Mouse (Mus musculus) lung, adult 2 months (tissue): Measurements from ENCODE around the gene Srd5a3. TPM values are rescaled to one million over a fixed set of nuclear protein-coding genes. Genes with fewer than 3 reads are reported as not detected.

ENCODE experiments used
- DNase-seq: peaks from one replicate; pipeline ENCODE4 v3.0.0; 2022
- H3K4me1 ChIP-seq: fragments of 200-500 bp; 2 replicates; pipeline ENCODE4 v1.6.1; 2011; ENCODE audit warnings: low read length; ENCODE audit not compliant: control insufficient read depth, insufficient read depth
- H3K4me3 ChIP-seq: fragments of 200-500 bp; replicated peaks from 2 replicates; pipeline ENCODE3; 2011; ENCODE audit warnings: low read depth, mild to moderate bottlenecking, control low read depth, low read length; ENCODE audit errors: extremely low read depth
- CTCF ChIP-seq: fragments of 200-500 bp; IDR thresholded peaks from 2 replicates; pipeline ENCODE4 v1.5.1; 2011; ENCODE audit warnings: mild to moderate bottlenecking, low read length, control low read depth; ENCODE audit not compliant: insufficient read depth
- POLR2A ChIP-seq: fragments of 200-500 bp; IDR thresholded peaks from 2 replicates; pipeline ENCODE4 v1.6.1; 2011; ENCODE audit warnings: low read depth, mild to moderate bottlenecking, control low read depth, low read length, borderline replicate concordance; ENCODE audit errors: extremely low read depth
- WGBS: fragments of 180-500 bp; shearing (Covaris S2); methylation state at CpG from one replicate; pipeline ENCODE4 v1.1.7; 2018; 5-methylcytosine and 5-hydroxymethylcytosine counted together
- polyA plus RNA-seq: library from polyadenylated mRNA; depleted of rRNA; stranded (reverse); fragments of >200 nt; gene quantifications from 2 replicates; pipeline ENCODE4 v1.2.3, GENCODE M21; 2012

Srd5a3 gene
- polyA plus RNA-seq, 1 experiment: 160 TPM

DNA sequence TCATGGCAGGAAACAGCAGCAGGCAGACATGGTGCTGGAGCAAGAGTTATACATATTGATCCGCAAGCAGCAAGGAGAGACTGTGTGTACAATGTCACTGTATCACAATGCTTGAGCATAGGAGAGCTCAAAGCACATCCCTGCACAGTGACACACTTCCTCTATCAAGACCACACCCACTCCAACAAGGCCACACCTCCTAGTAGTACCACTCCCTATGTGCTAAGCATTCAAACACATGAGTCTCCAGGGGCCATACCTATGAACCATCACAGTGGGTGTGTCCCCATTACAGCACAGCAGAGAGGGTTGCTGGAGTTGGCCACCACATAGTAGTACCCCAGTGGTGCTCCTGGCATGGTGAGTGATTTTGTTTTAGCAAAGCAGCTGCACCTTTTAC, 6.3 kb downstream of the Srd5a3 start:
- whole genome bisulfite sequencing: 100% methylated on average over 1 of the region's 1 CpGs
- DNase-seq: no peak
- TF ChIP-seq POLR2A: no peak
- TF ChIP-seq CTCF: no peak
- Histone ChIP-seq H3K4me3 (no peak overlapping the region), H3K4me1 (no peaks in the 10 kb centered on the region)

DNA sequence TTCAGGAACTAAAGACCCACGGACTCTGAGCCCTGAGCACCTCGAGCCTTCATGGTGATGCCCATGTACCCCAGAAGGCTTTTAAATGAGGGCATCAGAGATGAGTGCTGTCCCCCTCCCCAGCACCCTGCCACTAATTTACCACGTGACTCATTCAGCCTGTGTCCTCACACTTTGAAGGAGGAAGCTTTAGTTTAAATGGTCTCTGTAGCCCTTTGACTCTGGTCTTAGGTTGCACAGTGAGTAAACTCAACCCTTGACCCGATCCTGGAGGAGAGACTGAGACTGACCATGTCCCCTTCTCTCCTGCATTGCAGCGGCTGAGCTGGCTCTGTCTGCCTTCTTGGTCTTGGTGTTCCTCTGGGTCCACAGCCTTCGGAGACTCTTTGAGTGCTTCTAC, 9.4 kb downstream of the Srd5a3 start:
- Histone ChIP-seq H3K4me3 (no peak overlapping the region), H3K4me1 (no peaks in the 10 kb centered on the region)
- WGBS: 90% methylated on average over 6 of the region's 6 CpGs
- TF ChIP-seq CTCF: no peak
- no peak for TF ChIP-seq POLR2A
- no peak for DNase-seq

DNA sequence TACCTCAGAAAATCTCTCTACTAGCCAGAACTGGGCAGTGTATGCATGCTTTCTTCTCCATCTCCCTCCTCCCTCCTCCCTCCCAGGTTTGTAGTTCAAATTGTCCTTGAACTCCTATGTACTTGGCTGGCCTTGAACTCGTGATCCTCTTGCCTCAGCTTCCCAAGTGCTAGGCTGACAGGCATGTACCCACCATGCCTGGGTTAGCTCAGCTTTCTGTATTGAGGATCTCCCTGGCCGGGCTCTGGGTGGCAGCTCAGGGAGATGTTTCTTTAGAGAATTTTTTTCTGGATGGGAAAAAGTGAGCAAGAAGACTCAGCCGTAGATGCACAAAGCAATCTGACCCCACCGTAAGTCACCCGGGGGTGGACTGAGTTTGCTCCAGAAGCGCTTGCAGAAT, 12.9 kb downstream of the Srd5a3 start:
- Histone ChIP-seq H3K4me3 (no peak overlapping the region), H3K4me1 (no peaks in the 10 kb centered on the region)
- TF ChIP-seq CTCF (no peak), POLR2A (no peak)
- WGBS: 94% methylated on average over 6 of the region's 6 CpGs
- DNase-seq: no peak

DNA sequence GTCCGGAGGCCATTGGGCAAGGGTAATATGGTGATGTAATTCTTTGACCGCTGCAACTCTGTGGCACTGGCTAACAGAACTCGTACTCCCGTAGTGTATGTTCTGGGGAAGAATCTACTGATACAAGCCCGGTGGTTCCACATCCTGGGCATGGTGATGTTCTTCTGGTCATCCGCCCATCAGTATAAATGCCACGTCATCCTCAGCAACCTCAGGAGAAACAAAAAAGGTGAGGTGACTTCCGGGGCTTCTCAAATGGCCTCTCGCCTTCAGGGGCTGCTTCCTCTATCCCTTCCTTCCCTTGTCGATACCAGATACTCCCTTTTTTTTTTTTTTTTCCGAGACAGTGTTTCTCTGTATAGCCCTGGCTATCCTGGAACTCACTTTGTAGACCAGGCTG, 13.4 kb downstream of the Srd5a3 start:
- no peaks in the 10 kb centered on the region for H3K4me1 ChIP-seq
- WGBS: 91% methylated on average over 11 of the region's 11 CpGs
- H3K4me3 ChIP-seq: no peak overlapping the region
- no peak for DNase-seq
- TF ChIP-seq CTCF: no peak
- no peak for TF ChIP-seq POLR2A

DNA sequence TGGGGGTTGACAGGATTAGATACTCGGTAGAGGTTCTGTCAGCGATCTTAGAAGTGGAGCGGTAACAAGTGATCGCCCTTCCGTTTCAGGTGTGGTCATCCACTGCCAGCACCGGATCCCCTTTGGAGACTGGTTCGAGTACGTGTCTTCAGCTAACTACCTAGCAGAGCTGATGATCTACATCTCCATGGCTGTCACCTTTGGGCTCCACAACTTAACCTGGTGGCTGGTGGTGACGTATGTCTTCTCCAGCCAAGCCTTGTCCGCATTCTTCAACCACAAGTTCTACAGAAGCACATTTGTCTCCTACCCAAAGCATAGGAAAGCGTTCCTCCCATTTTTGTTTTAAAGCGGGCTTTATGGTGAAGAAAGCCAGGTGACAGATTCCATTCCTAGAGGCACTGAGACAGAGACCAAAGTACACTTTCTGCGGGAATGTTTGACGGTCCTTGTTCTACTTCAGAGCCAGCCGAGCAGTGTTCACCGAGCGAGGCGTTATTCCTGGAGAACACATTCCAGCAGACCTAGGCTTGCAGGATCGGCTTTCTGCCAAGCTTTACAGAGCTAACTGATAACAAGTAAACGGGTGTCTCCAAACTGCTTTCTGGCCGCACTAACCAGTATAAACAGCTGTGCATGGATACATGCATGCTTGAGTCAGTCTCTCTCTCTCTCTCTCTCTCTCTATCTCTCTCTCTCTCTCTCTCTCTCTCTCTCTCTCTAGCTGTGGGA, 14.5 kb downstream of the Srd5a3 start:
- H3K4me1 ChIP-seq: no peaks in the 10 kb centered on the region
- DNase-seq: no peak
- TF ChIP-seq CTCF: no peak
- no peak for TF ChIP-seq POLR2A
- WGBS: 70% methylated on average over 21 of the region's 21 CpGs
- no peak overlapping the region for H3K4me3 ChIP-seq

DNA sequence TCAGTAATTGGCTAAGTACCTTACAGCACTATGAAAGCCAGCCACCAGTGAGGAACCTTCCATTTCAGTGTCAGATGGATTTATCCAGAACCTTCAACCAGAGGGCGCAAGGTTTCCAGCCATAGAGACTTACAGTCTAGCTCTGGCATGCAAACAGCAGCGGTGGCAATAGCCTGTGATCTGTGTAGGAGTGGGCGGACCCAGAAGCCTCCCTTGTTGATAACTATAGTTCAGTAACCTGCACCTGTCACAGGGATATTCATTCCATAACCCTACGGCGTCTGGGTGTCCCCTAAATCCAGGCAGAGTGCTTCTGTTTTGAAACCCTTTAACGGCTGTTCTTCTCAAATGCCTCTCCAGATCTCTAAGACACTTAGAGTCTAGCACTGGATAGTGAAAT, 19.5 kb downstream of the Srd5a3 start:
- TF ChIP-seq CTCF: no peak
- no peak for TF ChIP-seq POLR2A
- Histone ChIP-seq H3K4me3 (no peak overlapping the region), H3K4me1 (no peaks in the 10 kb centered on the region)
- 84% methylated on average over 6 of the region's 6 CpGs for WGBS
- no peak for DNase-seq

DNA sequence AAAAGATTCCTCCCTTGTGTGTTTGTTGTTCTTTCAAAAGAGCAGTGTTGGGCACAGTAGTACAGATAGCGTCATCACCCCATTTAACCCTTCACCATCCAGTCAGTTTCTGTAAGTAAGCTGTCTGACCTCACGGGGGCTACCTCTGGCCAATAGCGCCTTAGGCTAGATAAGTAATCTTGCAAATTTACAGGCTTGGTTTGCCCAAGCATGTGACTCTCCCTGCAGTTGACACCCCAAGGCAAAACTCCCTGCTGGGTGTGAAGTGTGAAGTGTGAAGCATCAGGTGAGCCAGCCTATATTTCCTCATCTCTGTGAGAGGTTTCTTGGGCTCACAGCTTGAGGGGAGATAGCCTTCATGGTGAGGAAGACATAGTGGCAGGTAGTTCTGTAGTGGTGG, 20.0 kb downstream of the Srd5a3 start:
- no peak for DNase-seq
- TF ChIP-seq CTCF: no peak
- TF ChIP-seq POLR2A: no peak
- Histone ChIP-seq H3K4me1 (no peaks in the 10 kb centered on the region), H3K4me3 (no peak overlapping the region)
- WGBS: 58% methylated on average over 3 of the region's 3 CpGs

DNA sequence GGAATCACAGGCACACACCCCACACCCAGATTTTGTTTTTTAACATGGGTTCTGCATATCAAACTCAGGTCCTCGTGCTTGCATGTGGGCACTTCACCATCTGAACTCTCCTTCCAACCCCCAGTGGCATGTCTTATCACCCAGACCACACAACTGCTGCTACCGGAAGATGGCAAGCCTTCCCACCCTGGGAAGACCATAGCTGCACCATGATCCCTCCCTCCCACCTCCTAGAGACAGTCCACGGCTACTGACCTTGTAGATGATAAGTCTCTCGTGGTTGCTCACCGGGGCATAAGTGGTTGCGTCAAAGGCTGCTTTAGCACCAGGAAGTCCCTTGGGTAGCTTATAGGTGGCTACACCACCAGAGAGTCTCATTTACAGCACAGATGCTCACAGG, 21.4 kb downstream of the Srd5a3 start:
- H3K4me1 ChIP-seq: no peaks in the 10 kb centered on the region
- 90% methylated on average over 6 of the region's 6 CpGs for WGBS
- no peak for DNase-seq
- no peak for TF ChIP-seq CTCF
- no peak for TF ChIP-seq POLR2A
- H3K4me3 ChIP-seq: no peak overlapping the region

DNA sequence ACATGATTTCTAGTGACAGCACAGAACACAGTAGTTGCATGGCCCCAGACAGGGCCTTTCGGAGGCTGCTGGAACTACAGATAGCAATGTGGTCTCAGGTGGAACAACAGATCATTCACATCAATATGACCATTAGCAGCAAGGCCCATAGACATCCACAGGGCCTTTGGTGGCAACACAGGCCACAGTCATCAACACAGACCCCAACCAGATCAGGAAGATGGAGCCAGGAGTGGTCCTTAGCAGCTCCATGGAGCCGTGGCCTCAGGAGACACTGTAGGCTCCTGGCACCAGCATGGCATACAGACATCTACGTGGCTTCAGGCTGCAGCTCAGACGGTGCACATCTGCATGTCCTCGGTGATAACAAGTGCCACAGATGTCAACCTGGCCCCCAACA, 22.9 kb downstream of the Srd5a3 start:
- H3K4me3 ChIP-seq: no peak overlapping the region
- no peaks in the 10 kb centered on the region for H3K4me1 ChIP-seq
- TF ChIP-seq POLR2A: no peak
- no peak for TF ChIP-seq CTCF
- DNase-seq: no peak
- WGBS: 73% methylated on average over 5 of the region's 5 CpGs

DNA sequence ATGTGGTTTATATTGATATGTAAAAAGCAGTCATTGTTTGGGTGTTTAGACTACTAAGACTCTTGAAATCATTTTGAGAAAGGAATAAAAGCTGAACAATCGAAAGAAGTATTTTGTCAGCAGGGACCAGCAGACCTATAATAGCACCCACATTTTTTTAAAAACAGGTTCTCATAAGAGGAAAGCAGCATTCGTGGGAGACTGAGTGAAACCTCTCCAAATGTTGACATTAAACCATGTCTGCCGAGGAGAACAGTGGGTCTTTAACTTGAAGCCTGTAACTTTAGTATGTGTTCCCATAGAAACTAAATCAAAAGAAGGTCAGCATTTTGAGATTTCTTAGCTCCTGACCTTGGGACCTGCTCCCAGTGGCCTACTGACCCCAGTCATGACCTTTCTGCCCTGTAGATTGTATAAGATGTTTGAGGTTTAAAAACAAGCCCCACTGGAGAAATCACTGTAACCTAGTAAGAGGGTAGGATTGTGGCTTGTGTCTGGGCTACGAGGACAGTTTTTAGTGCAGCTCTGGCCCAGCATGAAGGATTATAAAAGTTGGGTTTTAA, 23.8 kb downstream of the Srd5a3 start:
- no peaks in the 10 kb centered on the region for H3K4me1 ChIP-seq
- 67% methylated on average over 4 of the region's 4 CpGs for WGBS
- TF ChIP-seq CTCF (no peak), POLR2A (no peak)
- no peak overlapping the region for H3K4me3 ChIP-seq
- no peak for DNase-seq
